In genomic region chr10:127665366-127666181, GRCm38 (mm10) we compare ENCODE assay signal across 8 mouse cellular contexts. TPM values are rescaled to one million over a fixed set of nuclear protein-coding genes. Genes with fewer than 3 reads are reported as not detected.
DNase-seq lines count a peak whose midpoint lies in the region; ATAC-seq and TF ChIP-seq lines count a peak whose summit lies in the region.

No protein-coding gene starts in this region.

- no peak for ATAC-seq in hindbrain, embryonic 15.5 days (ENCODE audit: low FRiP score, low read depth)

- H3K36me3 ChIP-seq in CH12.LX (replicated peaks in 1 of 2; ENCODE audit: control insufficient read depth in 1 of 2, insufficient read depth in 1 of 2, low read length in 1 of 2), result peaks cover 0 to 23% of the 10 kb centered on the region in 2 experiments
- no peaks in the 10 kb centered on the region for H3K36me3 ChIP-seq in hindbrain, embryonic 15.5 days

- peak overlapping the region; percentile 76 for H3K4me3 ChIP-seq in gastrocnemius, adult 2 months
- H3K4me3 ChIP-seq in CH12.LX (replicated peaks in 1 of 3; ENCODE audit: low read depth in 2 of 3, low read length in 2 of 3, poor library complexity in 1 of 3), result peak overlapping the region; percentile 56 to 72 (median 61)
- H3K4me3 ChIP-seq in hindbrain, embryonic 15.5 days, result peak overlapping the region; percentile 49

- dilution Hi-C loops in CH12.LX (cut with MboI; ENCODE audit: extremely low pct_ligation_motif_present, extremely low pct_unique_long_range_greater_than_20kb, low sequenced_read_pairs), result no loop called here

- no peaks in the 10 kb centered on the region for H3K9me3 ChIP-seq in CH12.LX (replicated peaks; ENCODE audit: low read length)
- H3K9me3 ChIP-seq in hindbrain, embryonic 15.5 days, result no peaks in the 10 kb centered on the region

- in situ Hi-C loops in CH12.LX (cut with MboI; ENCODE audit: low pct_ligation_motif_present, low pct_unique_long_range_greater_than_20kb, low sequenced_read_pairs), result no loop called here

- TF ChIP-seq RAD21 in CH12.LX (IDR thresholded peaks at IDR 0.05; ENCODE audit: low read depth, low read length), result no peak

- no peaks in the 10 kb centered on the region for H3K79me2 ChIP-seq in CH12.LX (replicated peaks; ENCODE audit: control insufficient read depth, extremely low read depth, insufficient read depth, poor library complexity, severe bottlenecking)

- TF ChIP-seq EP300 in CH12.LX (IDR thresholded peaks at IDR 0.05; ENCODE audit: low read length), result no peak

- no peak overlapping the region; the same call in 1 of the 2 replicates for H3K9ac ChIP-seq in CH12.LX (ENCODE audit: insufficient read depth, low read depth)
- peak overlapping the region; percentile 47; the same call in 1 of the 2 replicates for H3K9ac ChIP-seq in hindbrain, embryonic 15.5 days

- 0 out of 2 replicates have a peak overlapping the region, but pooled peaks have one; percentile 77 for H3K4me2 ChIP-seq in CH12.LX (ENCODE audit: insufficient read depth, low read depth, poor library complexity, severe bottlenecking)
- peak overlapping the region; percentile 91 for H3K4me2 ChIP-seq in hindbrain, embryonic 15.5 days

- intact Hi-C loops in gastrocnemius, adult 2 months (cut with DNase I), result no loop called here

- no peak; the same call in 1 of the 2 replicates for TF ChIP-seq CTCF in gastrocnemius, adult 2 months (IDR thresholded peaks at IDR 0.05)
- TF ChIP-seq CTCF in CH12.LX (conservative IDR thresholded peaks at IDR 0.05 in 1 of 2, IDR thresholded peaks at IDR 0.05 in 1 of 2; ENCODE audit: low read depth in 2 of 2, low read length in 2 of 2), result no peak

- WGBS in hindbrain, embryonic 15.5 days, result 4% methylated on average over 14 of the region's 14 CpGs

- DNase-seq in gastrocnemius, adult 2 months, result no peak
- DNase-seq in gastrocnemius, postnatal 4 days (ENCODE audit: low spot score in 2 of 2), result no peak
- DNase-seq in CH12.LX (ENCODE audit: extremely low read depth), result no peak
- peak; percentile 53 for DNase-seq in embryo, embryonic 9.5 days (ENCODE audit: extremely low spot score)
- DNase-seq in lung, postnatal 25 days (ENCODE audit: low spot score), result peak; percentile 18
- no peak for DNase-seq in urinary bladder, adult 18-20 months (ENCODE audit: low spot score in 2 of 2)
- no peak for DNase-seq in spleen, adult 12 weeks (ENCODE audit: low spot score)

- H3K27ac ChIP-seq in gastrocnemius, adult 2 months, result peak overlapping the region; percentile 95
- H3K27ac ChIP-seq in CH12.LX (ENCODE audit: insufficient read depth, low read depth), result no peak overlapping the region
- 0 out of 2 replicates have a peak overlapping the region, but pooled peaks have one; percentile 6 for H3K27ac ChIP-seq in hindbrain, embryonic 15.5 days (replicated peaks)

- H3K27me3 ChIP-seq in CH12.LX (replicated peaks), result peaks cover 26% of the 10 kb centered on the region
- H3K27me3 ChIP-seq in hindbrain, embryonic 15.5 days, result peaks cover 71% of the 10 kb centered on the region

- TF ChIP-seq POLR2A in CH12.LX (IDR thresholded peaks at IDR 0.05; ENCODE audit: low read depth, low read length), result no peak

- peaks cover 21 to 70% of the 10 kb centered on the region in 2 experiments for H3K4me1 ChIP-seq in CH12.LX (ENCODE audit: control insufficient read depth in 1 of 2, insufficient read depth in 2 of 2)
- peaks cover 58% of the 10 kb centered on the region for H3K4me1 ChIP-seq in hindbrain, embryonic 15.5 days (replicated peaks)

TF ChIP-seq in CH12.LX, 34 proteins besides CTCF, POLR2A, EP300 and RAD21:
- TF ChIP-seq JUN (IDR thresholded peaks at IDR 0.05; ENCODE audit: insufficient read depth, low read depth, low read length) (no peak), ZMIZ1 (IDR thresholded peaks at IDR 0.05; ENCODE audit: low read depth, low read length) (no peak), MYC (IDR thresholded peaks at IDR 0.05; ENCODE audit: low read depth, low read length) (no peak), USF2 (conservative IDR thresholded peaks at IDR 0.05; ENCODE audit: low read depth, low read length) (no peak), NRF1 (IDR thresholded peaks at IDR 0.05; ENCODE audit: low read depth, low read length) (no peak), SMC3 (IDR thresholded peaks at IDR 0.05; ENCODE audit: low read depth, low read length) (no peak), GABPA (IDR thresholded peaks at IDR 0.05; ENCODE audit: insufficient replicate concordance, low read depth, low read length) (no peak), KAT2A (IDR thresholded peaks at IDR 0.05; ENCODE audit: insufficient replicate concordance, low read length) (no peak), TBP (conservative IDR thresholded peaks at IDR 0.05; ENCODE audit: low read depth, low read length) (no peak), USF1 (IDR thresholded peaks at IDR 0.05; ENCODE audit: low read depth, low read length) (no peak), ETS1 (conservative IDR thresholded peaks at IDR 0.05; ENCODE audit: low read depth, low read length) (no peak), MXI1 (IDR thresholded peaks at IDR 0.05; ENCODE audit: low read depth, low read length) (no peak), ZC3H11A (IDR thresholded peaks at IDR 0.05; ENCODE audit: low read depth, low read length) (no peak), TCF12 (IDR thresholded peaks at IDR 0.05; ENCODE audit: low read depth, low read length) (no peak), MEF2A (IDR thresholded peaks at IDR 0.05; ENCODE audit: borderline replicate concordance, low read depth, low read length) (no peak), ELF1 (IDR thresholded peaks at IDR 0.05; ENCODE audit: low read depth, low read length) (no peak), BHLHE40 (IDR thresholded peaks at IDR 0.05; ENCODE audit: low read depth, low read length) (no peak)

RNA-seq across cellular contexts. Expression of gene Nemp1, which starts 1.1 kb away (rescaled TPM):
- 1 to 10 TPM; 1.5 to 2.1 TPM for total RNA-seq in gastrocnemius, adult 2 months (2021)
- 1 to 10 TPM; 6.0 to 7.3 TPM for total RNA-seq in gastrocnemius, postnatal 4 days (2021)
- total RNA-seq in CH12.LX (2012; rRNA removed) (12.5 and 13.2 TPM in 2 replicates), CH12.LX (2014; rRNA removed) (17.4 and 18.3 TPM in 2 replicates)
- polyA plus RNA-seq in CH12.LX (2012; ENCODE audit: insufficient read length, low read depth), result 7.5 and 8.3 TPM in 2 replicates
- polyA plus RNA-seq in hindbrain, embryonic 15.5 days (2015; fragmentation: Nextera tagmentation; extraction: Ambion mirVana), result 3.1 and 3.4 TPM in 2 replicates

RNA-seq across cellular contexts. Expression of gene Nab2, which starts 2.8 kb away (rescaled TPM):
- 1 to 10 TPM; 2.8 to 3.2 TPM for total RNA-seq in gastrocnemius, adult 2 months (2021)
- 10 to 100 TPM; 14.5 to 14.8 TPM for total RNA-seq in gastrocnemius, postnatal 4 days (2021)
- total RNA-seq in CH12.LX (2012; rRNA removed), result 10.0 and 13.9 TPM in 2 replicates
- total RNA-seq in CH12.LX (2014; rRNA removed), result 5.9 and 8.1 TPM in 2 replicates
- polyA plus RNA-seq in CH12.LX (2012; ENCODE audit: insufficient read length, low read depth), result 9.2 and 10.8 TPM in 2 replicates
- polyA plus RNA-seq in hindbrain, embryonic 15.5 days (2015; fragmentation: Nextera tagmentation; extraction: Ambion mirVana), result 2.5 and 2.7 TPM in 2 replicates

RNA-seq across cellular contexts. Expression of gene Stat6, which starts 22.8 kb away (rescaled TPM):
- 10 to 100 TPM; 17.1 to 18.9 TPM for total RNA-seq in gastrocnemius, adult 2 months (2021)
- total RNA-seq in gastrocnemius, postnatal 4 days (2021), result 10 to 100 TPM; 25.9 to 27.0 TPM
- 58.7 and 76.6 TPM in 2 replicates for total RNA-seq in CH12.LX (2012; rRNA removed)
- 64.0 and 71.5 TPM in 2 replicates for total RNA-seq in CH12.LX (2014; rRNA removed)
- polyA plus RNA-seq in CH12.LX (2012; ENCODE audit: insufficient read length, low read depth), result 62.9 and 72.1 TPM in 2 replicates
- polyA plus RNA-seq in hindbrain, embryonic 15.5 days (2015; fragmentation: Nextera tagmentation; extraction: Ambion mirVana), result 6.2 and 6.3 TPM in 2 replicates

RNA-seq across cellular contexts. Expression of gene Myo1a, which starts 39.4 kb away (rescaled TPM):
- total RNA-seq in gastrocnemius, adult 2 months (2021), result not detected
- total RNA-seq in gastrocnemius, postnatal 4 days (2021), result 1 to 10 TPM in 1 of 2 experiments, under 1 TPM in 1; 0.29 to 1.0 TPM
- total RNA-seq in CH12.LX (2012; rRNA removed) (1.8 and 2.3 TPM in 2 replicates), CH12.LX (2014; rRNA removed) (0.08 and 0.24 TPM in 2 replicates)
- 0.36 and 0.45 TPM in 2 replicates for polyA plus RNA-seq in CH12.LX (2012; ENCODE audit: insufficient read length, low read depth)
- 0.72 and 0.77 TPM in 2 replicates for polyA plus RNA-seq in hindbrain, embryonic 15.5 days (2015; fragmentation: Nextera tagmentation; extraction: Ambion mirVana)

RNA-seq across cellular contexts. Expression of gene Lrp1, which starts 44.6 kb away (rescaled TPM):
- total RNA-seq in gastrocnemius, adult 2 months (2021), result 10 to 100 TPM; 34.6 to 71.3 TPM
- total RNA-seq in gastrocnemius, postnatal 4 days (2021), result 100 to 1,000 TPM; 184 to 193 TPM
- total RNA-seq in CH12.LX (2012; rRNA removed) (16.5 and 51.2 TPM in 2 replicates), CH12.LX (2014; rRNA removed) (3.1 and 3.3 TPM in 2 replicates)
- 11.0 and 11.8 TPM in 2 replicates for polyA plus RNA-seq in CH12.LX (2012; ENCODE audit: insufficient read length, low read depth)
- 102 and 114 TPM in 2 replicates for polyA plus RNA-seq in hindbrain, embryonic 15.5 days (2015; fragmentation: Nextera tagmentation; extraction: Ambion mirVana)

Comparison
In these comparisons a context has a peak if more than half of its experiments do, and no peak if none do; other contexts are left out.
1. DNase-seq: peak in embryo, embryonic 9.5 days (single experiment) and lung, postnatal 25 days (single experiment); none in gastrocnemius, adult 2 months (single experiment), gastrocnemius, postnatal 4 days (0 of 2), CH12.LX (single experiment), urinary bladder, adult 18-20 months (0 of 2) and spleen, adult 12 weeks (single experiment).
2. Peak in every context shown above with its lines, with median percentiles within 50 percentile points of each other: H3K4me3 ChIP-seq.